Mouse (Mus musculus): ENCODE data around the gene Ankrd6. TPM values are rescaled to one million over a fixed set of nuclear protein-coding genes. Genes with fewer than 3 reads are reported as not detected.

Ankrd6 gene
- polyA plus RNA-seq, 1 experiment: 2.3 TPM

GRCm38 (mm10) chr4:32928692-32929448 lies 21.8 kb downstream of the Ankrd6 start:
- no peak overlapping the region for H3K4me3 ChIP-seq (ENCODE audit: insufficient read depth, low read length)
- H3K4me1 ChIP-seq (ENCODE audit: control insufficient read depth, insufficient read depth, low read length): no peaks in the 10 kb centered on the region
- TF ChIP-seq CTCF (IDR thresholded peaks at IDR 0.05; ENCODE audit: borderline replicate concordance, insufficient read depth, low read length): no peak
- TF ChIP-seq POLR2A (IDR thresholded peaks at IDR 0.05; ENCODE audit: low read depth, low read length): no peak
- H3K27ac ChIP-seq (ENCODE audit: insufficient read depth, low read length): no peak overlapping the region

- Histone ChIP-seq H3K4me1 (ENCODE audit: control insufficient read depth, insufficient read depth, low read length) (no peaks in the 10 kb centered on the region), H3K27ac (ENCODE audit: insufficient read depth, low read length) (no peak overlapping the region), H3K4me3 (ENCODE audit: insufficient read depth, low read length) (no peak overlapping the region)
- no peak for TF ChIP-seq CTCF (IDR thresholded peaks at IDR 0.05; ENCODE audit: borderline replicate concordance, insufficient read depth, low read length)
- no peak for TF ChIP-seq POLR2A (IDR thresholded peaks at IDR 0.05; ENCODE audit: low read depth, low read length)
Measured at GRCm38 (mm10) chr4:32923891-32924294, 26.7 kb downstream of the Ankrd6 start.

GRCm38 (mm10) chr4:32923436-32923835 lies 27.2 kb downstream of the Ankrd6 start:
- H3K4me3 ChIP-seq (ENCODE audit: insufficient read depth, low read length): no peak overlapping the region
- TF ChIP-seq CTCF (IDR thresholded peaks at IDR 0.05; ENCODE audit: borderline replicate concordance, insufficient read depth, low read length) (no peak), POLR2A (IDR thresholded peaks at IDR 0.05; ENCODE audit: low read depth, low read length) (no peak)
- H3K4me1 ChIP-seq (ENCODE audit: control insufficient read depth, insufficient read depth, low read length): no peaks in the 10 kb centered on the region
- H3K27ac ChIP-seq (ENCODE audit: insufficient read depth, low read length): no peak overlapping the region

- TF ChIP-seq CTCF (IDR thresholded peaks at IDR 0.05; ENCODE audit: borderline replicate concordance, insufficient read depth, low read length) (no peak), POLR2A (IDR thresholded peaks at IDR 0.05; ENCODE audit: low read depth, low read length) (no peak)
- Histone ChIP-seq H3K27ac (ENCODE audit: insufficient read depth, low read length) (no peak overlapping the region), H3K4me1 (ENCODE audit: control insufficient read depth, insufficient read depth, low read length) (no peaks in the 10 kb centered on the region), H3K4me3 (ENCODE audit: insufficient read depth, low read length) (no peak overlapping the region)
Measured at GRCm38 (mm10) chr4:32922871-32923270, 27.8 kb downstream of the Ankrd6 start.

GRCm38 (mm10) chr4:32920863-32921262 lies 29.8 kb downstream of the Ankrd6 start:
- Histone ChIP-seq H3K27ac (ENCODE audit: insufficient read depth, low read length) (no peak overlapping the region), H3K4me1 (ENCODE audit: control insufficient read depth, insufficient read depth, low read length) (no peaks in the 10 kb centered on the region), H3K4me3 (ENCODE audit: insufficient read depth, low read length) (no peak overlapping the region)
- TF ChIP-seq POLR2A (IDR thresholded peaks at IDR 0.05; ENCODE audit: low read depth, low read length) (no peak), CTCF (IDR thresholded peaks at IDR 0.05; ENCODE audit: borderline replicate concordance, insufficient read depth, low read length) (no peak)

GRCm38 (mm10) chr4:32918571-32918970 lies 32.1 kb downstream of the Ankrd6 start:
- Histone ChIP-seq H3K4me3 (ENCODE audit: insufficient read depth, low read length) (no peak overlapping the region), H3K4me1 (ENCODE audit: control insufficient read depth, insufficient read depth, low read length) (no peaks in the 10 kb centered on the region), H3K27ac (ENCODE audit: insufficient read depth, low read length) (no peak overlapping the region)
- TF ChIP-seq CTCF (IDR thresholded peaks at IDR 0.05; ENCODE audit: borderline replicate concordance, insufficient read depth, low read length) (no peak), POLR2A (IDR thresholded peaks at IDR 0.05; ENCODE audit: low read depth, low read length) (no peak)

GRCm38 (mm10) chr4:32916689-32917385 lies 33.8 kb downstream of the Ankrd6 start:
- TF ChIP-seq CTCF (IDR thresholded peaks at IDR 0.05; ENCODE audit: borderline replicate concordance, insufficient read depth, low read length) (no peak), POLR2A (IDR thresholded peaks at IDR 0.05; ENCODE audit: low read depth, low read length) (no peak)

GRCm38 (mm10) chr4:32915928-32916327 lies 34.7 kb downstream of the Ankrd6 start:
- TF ChIP-seq CTCF (IDR thresholded peaks at IDR 0.05; ENCODE audit: borderline replicate concordance, insufficient read depth, low read length): no peak
- no peak for TF ChIP-seq POLR2A (IDR thresholded peaks at IDR 0.05; ENCODE audit: low read depth, low read length)
- Histone ChIP-seq H3K4me1 (ENCODE audit: control insufficient read depth, insufficient read depth, low read length) (no peaks in the 10 kb centered on the region), H3K4me3 (ENCODE audit: insufficient read depth, low read length) (no peak overlapping the region), H3K27ac (ENCODE audit: insufficient read depth, low read length) (no peak overlapping the region)

More at GRCm38 (mm10) chr4:32916689-32917385, 33.8 kb downstream of the Ankrd6 start:
- no peaks in the 10 kb centered on the region for H3K4me1 ChIP-seq (ENCODE audit: control insufficient read depth, insufficient read depth, low read length)
- H3K4me3 ChIP-seq (ENCODE audit: insufficient read depth, low read length): no peak overlapping the region
- no peak overlapping the region for H3K27ac ChIP-seq (ENCODE audit: insufficient read depth, low read length)

- Histone ChIP-seq H3K4me1 (ENCODE audit: control insufficient read depth, insufficient read depth, low read length) (peaks cover 7% of the 10 kb centered on the region), H3K4me3 (ENCODE audit: insufficient read depth, low read length) (no peak overlapping the region), H3K27ac (ENCODE audit: insufficient read depth, low read length) (no peak overlapping the region)
- TF ChIP-seq CTCF (IDR thresholded peaks at IDR 0.05; ENCODE audit: borderline replicate concordance, insufficient read depth, low read length) (no peak), POLR2A (IDR thresholded peaks at IDR 0.05; ENCODE audit: low read depth, low read length) (no peak)
Measured at GRCm38 (mm10) chr4:32909996-32910395, 40.6 kb downstream of the Ankrd6 start.
